Mouse (Mus musculus) liver, embryonic 15.5 days (tissue): ENCODE measurements around the gene Prr5. TPM values are rescaled to one million over a fixed set of nuclear protein-coding genes. Genes with fewer than 3 reads are reported as not detected.

ENCODE experiments used
- ATAC-seq: fragments of 200-750 bp; cut with Nextera tagmentation; 2 replicates; pipeline ENCODE4 v1.8.0; 2017; ENCODE audit warnings: moderate number of reproducible peaks, mild to moderate bottlenecking, moderate library complexity; ENCODE audit not compliant: insufficient read depth
- H3K27ac ChIP-seq: fragments of 300-500 bp; sonication (generic); replicated peaks from 2 replicates; pipeline ENCODE4 v1.5.1; 2015; ENCODE audit warnings: mild to moderate bottlenecking, inconsistent platforms
- H3K27me3 ChIP-seq: fragments of 300-500 bp; sonication (generic); 2 replicates; pipeline ENCODE4 v1.6.1; 2015; ENCODE audit warnings: mild to moderate bottlenecking, inconsistent platforms
- H3K36me3 ChIP-seq: fragments of 300-500 bp; sonication (generic); replicated peaks from 2 replicates; pipeline ENCODE4 v1.6.1; 2015; ENCODE audit warnings: moderate library complexity, mild to moderate bottlenecking, inconsistent platforms
- H3K4me1 ChIP-seq: fragments of 300-500 bp; sonication (generic); replicated peaks from 2 replicates; pipeline ENCODE4 v1.6.1; 2015; ENCODE audit warnings: inconsistent platforms
- H3K4me2 ChIP-seq: fragments of 300-500 bp; sonication (generic); 2 replicates; pipeline ENCODE4 v1.6.1; 2015; ENCODE audit warnings: moderate library complexity, mild to moderate bottlenecking, inconsistent platforms
- H3K4me3 ChIP-seq: fragments of 300-500 bp; sonication (generic); replicated peaks from 2 replicates; pipeline ENCODE4 v1.5.1; 2015; ENCODE audit warnings: mild to moderate bottlenecking, inconsistent platforms
- H3K9ac ChIP-seq: fragments of 300-500 bp; sonication (generic); 2 replicates; pipeline ENCODE4 v1.6.1; 2015; ENCODE audit warnings: moderate library complexity, mild to moderate bottlenecking, inconsistent platforms
- H3K9me3 ChIP-seq: fragments of 300-500 bp; sonication (generic); replicated peaks from 2 replicates; pipeline ENCODE4 v1.6.1; 2016; ENCODE audit warnings: inconsistent platforms
- WGBS: fragments of 180-500 bp; shearing (Covaris S2); methylation state at CpG from one replicate; pipeline ENCODE4 v1.1.7; 2015; ENCODE audit warnings: mixed read lengths; ENCODE audit not compliant: insufficient replicate concordance; 5-methylcytosine and 5-hydroxymethylcytosine counted together
- polyA plus RNA-seq: library from polyadenylated mRNA; unstranded; fragments of >200 nt; fragmentation: Nextera tagmentation; extraction: Ambion mirVana; gene quantifications from 2 replicates; pipeline ENCODE4 v1.2.1, GENCODE M21; 2015

Gene Prr5
- polyA plus RNA-seq, 1 experiment from 2014 or later, result 5.1 TPM

DNA sequence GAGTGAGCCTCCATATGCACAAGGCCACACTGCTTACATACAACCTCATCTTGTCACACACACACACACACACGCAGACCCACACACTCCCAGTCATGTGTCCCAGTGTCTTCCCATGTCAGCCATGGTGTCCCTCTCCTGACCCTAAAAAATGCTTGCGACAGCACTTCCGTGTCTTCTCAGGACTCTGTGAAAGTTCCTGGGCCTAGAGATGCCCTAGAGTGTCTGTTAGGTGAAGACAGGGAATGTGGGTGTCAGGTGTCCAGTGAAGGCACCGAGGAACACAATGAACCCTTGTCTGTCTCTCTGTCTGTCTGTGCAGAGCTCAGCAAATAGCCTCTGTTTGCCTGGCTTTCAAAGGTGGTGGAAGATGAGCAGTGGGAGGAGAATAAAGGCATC lies 1.2 kb downstream of the Prr5 start:
- no peak overlapping the region for H3K9ac ChIP-seq
- H3K4me3 ChIP-seq, result no peak overlapping the region
- no peaks in the 10 kb centered on the region for H3K9me3 ChIP-seq
- H3K4me1 ChIP-seq, result peaks cover 17% of the 10 kb centered on the region
- WGBS, result 72% methylated on average over 4 of the region's 4 CpGs
- H3K4me2 ChIP-seq, result no peak overlapping the region
- H3K27ac ChIP-seq, result no peak overlapping the region
- no peaks in the 10 kb centered on the region for H3K36me3 ChIP-seq
- H3K27me3 ChIP-seq, result no peaks in the 10 kb centered on the region
- ATAC-seq, result no peak

- Histone ChIP-seq H3K4me2 (no peak overlapping the region), H3K27ac (no peak overlapping the region), H3K36me3 (no peaks in the 10 kb centered on the region), H3K9ac (no peak overlapping the region), H3K9me3 (no peaks in the 10 kb centered on the region), H3K4me1 (peaks cover 24% of the 10 kb centered on the region), H3K27me3 (no peaks in the 10 kb centered on the region), H3K4me3 (no peak overlapping the region)
- WGBS, result 38% methylated on average over 9 of the region's 9 CpGs
- ATAC-seq, result no peak
Measured at GRCm38 (mm10) chr15:84671401-84672307, 2.2 kb downstream of the Prr5 start.

GRCm38 (mm10) chr15:84672308-84672615 lies 2.8 kb downstream of the Prr5 start:
- no peak overlapping the region for H3K4me2 ChIP-seq
- 51% methylated on average over 4 of the region's 4 CpGs for WGBS

GRCm38 (mm10) chr15:84672616-84673015 lies 3.2 kb downstream of the Prr5 start:
- no peak overlapping the region for H3K27ac ChIP-seq
- ATAC-seq, result no peak
- H3K4me2 ChIP-seq, result no peak overlapping the region
- H3K27me3 ChIP-seq, result no peaks in the 10 kb centered on the region
- peaks cover 24% of the 10 kb centered on the region for H3K4me1 ChIP-seq
- H3K9me3 ChIP-seq, result no peaks in the 10 kb centered on the region
- 66% methylated on average over 3 of the region's 3 CpGs for WGBS
- no peak overlapping the region for H3K4me3 ChIP-seq
- no peaks in the 10 kb centered on the region for H3K36me3 ChIP-seq
- H3K9ac ChIP-seq, result no peak overlapping the region

More at GRCm38 (mm10) chr15:84672308-84672615, 2.8 kb downstream of the Prr5 start:
- peaks cover 24% of the 10 kb centered on the region for H3K4me1 ChIP-seq
- H3K36me3 ChIP-seq, result no peaks in the 10 kb centered on the region
- H3K4me3 ChIP-seq, result no peak overlapping the region
- no peaks in the 10 kb centered on the region for H3K9me3 ChIP-seq
- H3K27me3 ChIP-seq, result no peaks in the 10 kb centered on the region
- H3K27ac ChIP-seq, result no peak overlapping the region
- H3K9ac ChIP-seq, result no peak overlapping the region
- no peak for ATAC-seq

DNA sequence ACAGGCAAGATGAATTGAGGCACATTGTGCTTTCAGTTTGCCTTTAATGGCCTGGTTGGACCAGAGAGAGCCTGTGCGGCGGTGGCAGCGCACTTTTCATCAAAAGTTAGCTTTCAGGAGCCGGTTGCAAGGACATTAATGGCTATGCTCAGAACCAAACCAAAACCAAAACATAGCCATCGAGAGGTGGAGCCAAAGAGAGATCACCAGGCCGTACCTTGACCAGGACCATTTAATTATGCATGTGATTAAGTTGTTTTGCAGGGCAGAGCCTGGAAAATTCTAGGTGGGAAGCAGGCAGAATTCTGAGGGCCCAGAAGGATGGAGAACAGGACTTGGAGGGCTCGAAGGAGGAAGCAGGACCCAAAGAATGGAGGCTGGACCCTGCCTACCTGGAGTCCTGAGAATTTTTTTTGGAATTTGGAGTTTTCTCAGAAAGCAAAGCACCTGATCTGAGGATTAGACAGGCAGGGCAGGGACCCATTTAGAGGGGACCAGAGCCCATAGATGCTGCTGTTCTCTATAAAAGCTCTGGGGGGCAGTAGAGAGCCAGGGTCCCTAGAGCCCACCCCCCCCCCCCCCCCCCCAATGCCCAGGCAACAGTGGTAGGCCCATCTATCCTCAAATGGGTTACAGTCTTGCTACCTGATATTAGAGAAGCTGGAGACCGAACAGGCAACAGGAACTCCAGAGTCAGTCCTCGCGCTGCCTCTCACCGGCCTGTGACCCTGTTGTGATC lies 5.1 kb downstream of the Prr5 start:
- Histone ChIP-seq H3K27ac (peak overlapping the region; percentile 67), H3K4me1 (peaks cover 14% of the 10 kb centered on the region)
- WGBS, result 70% methylated on average over 11 of the region's 11 CpGs

GRCm38 (mm10) chr15:84675317-84675716 lies 5.9 kb downstream of the Prr5 start:
- Histone ChIP-seq H3K4me1 (peaks cover 15% of the 10 kb centered on the region), H3K36me3 (no peaks in the 10 kb centered on the region), H3K9me3 (no peaks in the 10 kb centered on the region), H3K27me3 (0 out of 2 replicates have a peak, but pooled peaks cover under 1% of the 10 kb centered on the region), H3K4me2 (no peak overlapping the region), H3K4me3 (no peak overlapping the region), H3K9ac (no peak overlapping the region), H3K27ac (peak overlapping the region; percentile 67)
- ATAC-seq, result peak; percentile 67
- 34% methylated on average over 8 of the region's 8 CpGs for WGBS

More for the DNA sequence above, 5.1 kb downstream of the Prr5 start:
- no peaks in the 10 kb centered on the region for H3K27me3 ChIP-seq
- no peak overlapping the region for H3K9ac ChIP-seq
- H3K4me3 ChIP-seq, result no peak overlapping the region
- H3K4me2 ChIP-seq, result no peak overlapping the region
- ATAC-seq, result no peak
- no peaks in the 10 kb centered on the region for H3K9me3 ChIP-seq
- no peaks in the 10 kb centered on the region for H3K36me3 ChIP-seq

- Histone ChIP-seq H3K27me3 (peaks cover 18% of the 10 kb centered on the region), H3K9ac (no peak overlapping the region), H3K9me3 (no peaks in the 10 kb centered on the region), H3K4me2 (no peak overlapping the region), H3K27ac (no peak overlapping the region), H3K4me3 (no peak overlapping the region), H3K36me3 (no peaks in the 10 kb centered on the region), H3K4me1 (peaks cover 19% of the 10 kb centered on the region)
- ATAC-seq, result no peak
- 28% methylated on average over 11 of the region's 11 CpGs for WGBS
Measured at GRCm38 (mm10) chr15:84677943-84678342, 8.5 kb downstream of the Prr5 start.

GRCm38 (mm10) chr15:84679090-84679489 lies 9.7 kb downstream of the Prr5 start:
- no peak overlapping the region for H3K9ac ChIP-seq
- no peak for ATAC-seq
- no peak overlapping the region for H3K4me2 ChIP-seq
- peaks cover 18% of the 10 kb centered on the region for H3K27me3 ChIP-seq
- H3K4me1 ChIP-seq, result peaks cover 22% of the 10 kb centered on the region
- no peaks in the 10 kb centered on the region for H3K9me3 ChIP-seq
- no peaks in the 10 kb centered on the region for H3K36me3 ChIP-seq
- no peak overlapping the region for H3K4me3 ChIP-seq
- H3K27ac ChIP-seq, result no peak overlapping the region
- WGBS, result 69% methylated on average over 4 of the region's 4 CpGs

DNA sequence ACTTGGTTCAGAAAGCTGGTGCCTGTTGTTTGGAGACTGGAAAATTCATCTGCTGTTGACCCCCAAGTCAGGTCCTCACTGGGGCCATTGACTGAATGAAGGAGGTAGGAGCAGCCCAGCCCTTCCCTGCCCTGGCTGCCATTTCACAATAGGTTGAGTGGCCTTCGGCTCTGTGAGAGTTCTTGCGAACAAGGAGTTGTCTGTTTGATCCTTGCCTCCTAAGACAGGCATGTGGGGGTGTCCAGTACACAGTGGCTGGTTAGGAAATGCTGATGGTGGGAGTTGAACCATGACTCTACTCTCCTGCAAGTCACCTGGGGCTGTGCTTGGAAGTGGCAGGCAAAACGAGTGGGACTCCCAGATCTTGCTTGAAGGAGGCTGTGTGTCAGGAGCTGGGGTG lies 10.4 kb downstream of the Prr5 start:
- H3K27me3 ChIP-seq, result peaks cover 18% of the 10 kb centered on the region
- WGBS, result 49% methylated on average over 3 of the region's 3 CpGs
- H3K27ac ChIP-seq, result no peak overlapping the region
- no peaks in the 10 kb centered on the region for H3K9me3 ChIP-seq
- ATAC-seq, result no peak
- no peak overlapping the region for H3K4me2 ChIP-seq
- peaks cover 22% of the 10 kb centered on the region for H3K4me1 ChIP-seq
- no peak overlapping the region for H3K9ac ChIP-seq
- H3K4me3 ChIP-seq, result no peak overlapping the region
- H3K36me3 ChIP-seq, result no peaks in the 10 kb centered on the region

DNA sequence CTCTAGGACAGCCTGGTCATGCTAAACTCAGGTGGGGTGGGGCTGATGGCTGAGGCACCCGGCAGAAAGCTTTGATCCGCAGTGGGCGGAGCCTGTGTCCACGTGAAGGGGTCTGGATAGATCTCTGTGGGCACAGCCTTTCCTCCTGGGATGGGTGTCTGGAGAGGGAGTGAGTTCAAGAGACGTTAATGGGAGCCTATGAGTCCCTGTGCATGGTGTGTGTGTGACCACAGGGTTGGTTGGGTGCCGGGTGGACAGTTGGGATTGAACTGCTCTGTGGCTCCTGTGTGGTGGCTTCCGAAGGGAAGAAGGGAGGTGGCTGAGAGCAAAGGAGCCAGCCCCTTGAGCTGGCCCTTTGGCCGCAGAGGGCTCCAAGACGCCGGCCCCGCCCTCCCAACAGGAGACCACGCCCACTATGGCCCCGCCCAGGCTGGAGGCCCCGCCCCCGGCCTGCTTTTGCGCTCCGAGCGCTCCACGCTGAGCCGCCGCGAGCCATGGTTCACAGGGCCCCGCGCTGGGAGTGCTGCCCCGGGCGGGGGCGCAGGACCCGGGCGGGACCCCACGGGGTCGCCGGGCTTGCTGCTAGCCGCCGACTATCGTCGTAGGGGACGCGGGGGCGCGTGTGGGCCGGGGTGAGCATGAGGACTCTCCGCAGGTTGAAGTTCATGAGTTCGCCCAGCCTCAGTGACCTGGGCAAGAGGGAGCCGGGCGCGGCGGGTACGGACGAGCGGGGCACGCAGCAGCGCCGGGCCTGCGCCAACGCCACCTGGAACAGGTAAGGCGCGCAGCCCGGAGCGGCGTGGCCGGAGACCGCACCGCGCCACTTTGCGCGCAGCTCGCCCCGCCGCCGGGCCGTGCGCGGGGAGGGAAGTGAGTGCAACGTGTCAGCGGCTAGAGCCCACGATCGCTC lies 11.4 kb downstream of the Prr5 start:
- Histone ChIP-seq H3K9me3 (no peaks in the 10 kb centered on the region), H3K9ac (peak overlapping the region; percentile 53), H3K4me2 (peak overlapping the region; percentile 73), H3K27me3 (peaks cover 18% of the 10 kb centered on the region), H3K27ac (no peak overlapping the region), H3K4me1 (peaks cover 21% of the 10 kb centered on the region), H3K4me3 (peak overlapping the region; percentile 61), H3K36me3 (no peaks in the 10 kb centered on the region)
- WGBS, result under 1% methylated on average over 77 of the region's 77 CpGs
- peak; percentile 61 for ATAC-seq
